Mouse (Mus musculus): ENCODE results near the gene Mmrn1. TPM values are rescaled to one million over a fixed set of nuclear protein-coding genes. Genes with fewer than 3 reads are reported as not detected.

Gene Mmrn1
- not detected for total RNA-seq (2023)

DNA sequence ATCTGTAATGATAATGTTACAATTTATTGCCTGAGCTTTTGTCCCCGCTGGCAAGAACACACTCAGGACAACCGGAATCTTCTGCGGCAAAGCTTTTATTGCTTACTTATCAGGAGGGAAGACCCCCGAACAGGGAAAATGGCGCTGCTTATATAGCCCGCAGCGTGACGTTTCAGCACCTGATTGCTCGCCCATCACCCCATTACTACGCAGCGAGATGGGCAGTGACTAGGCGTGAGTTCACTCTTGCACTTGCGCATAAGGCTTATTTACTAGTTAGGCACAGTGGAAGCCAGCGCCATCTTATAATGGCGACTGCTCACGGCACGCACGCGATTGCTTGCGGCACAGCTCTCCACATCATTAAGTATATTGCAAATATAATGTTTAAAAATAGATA is at the start of gene Mmrn1:
Mmrn1 (plus strand) TSS at position 301 of the 400 bp plus-strand sequence.

Other genes starting within 250 kb of the Mmrn1 start
- gene Snca, start 95.1 kb upstream of the Mmrn1 start, total RNA-seq (2023), result under 1 TPM in 1 of 2 experiments, not detected in 1; 0.55 TPM

All from monocyte, adult 59 days (primary cell).